Mouse (Mus musculus): ENCODE results near the gene Apoc2. TPM values are rescaled to one million over a fixed set of nuclear protein-coding genes. Genes with fewer than 3 reads are reported as not detected.
A peak's percentile ranks its signal among the peaks of the same experiment; 100 is the strongest.

The Apoc2 gene
- polyA plus RNA-seq, 1 experiment from 2014 or later = 2.4 TPM

- TF ChIP-seq CTCF (IDR thresholded peaks at IDR 0.05; ENCODE audit: low read depth) = peak; percentile 81
- H3K9ac ChIP-seq (ENCODE audit: low read depth, low read length) = no peak overlapping the region
- H3K4me1 ChIP-seq (replicated peaks; ENCODE audit: insufficient read depth, low read length) = peaks cover 8% of the 10 kb centered on the region
- DNase-seq (ENCODE audit: low spot score) (peak; percentile 93), ATAC-seq (replicated peaks; ENCODE audit: low FRiP score, low read depth) (peak; percentile 88)
- H3K4me2 ChIP-seq (ENCODE audit: low read length) = no peak overlapping the region
- H3K27me3 ChIP-seq (ENCODE audit: insufficient read depth, low read length) = no peaks in the 10 kb centered on the region
- WGBS = 29% methylated on average over 22 of the region's 22 CpGs
- H3K36me3 ChIP-seq (ENCODE audit: insufficient read depth, low read length) = 0 out of 2 replicates have a peak, but pooled peaks cover 5% of the 10 kb centered on the region
- no peaks in the 10 kb centered on the region for H3K9me3 ChIP-seq (replicated peaks; ENCODE audit: low read length)
- H3K27ac ChIP-seq = peak overlapping the region; percentile 57
- H3K4me3 ChIP-seq (replicated peaks; ENCODE audit: low read depth, low read length) = no peak overlapping the region
Observed at GRCm38 (mm10) chr7:19701069-19701761, 23.5 kb upstream of the Apoc2 start.

- Histone ChIP-seq H3K9me3 (replicated peaks; ENCODE audit: low read length) (no peaks in the 10 kb centered on the region), H3K27me3 (ENCODE audit: insufficient read depth, low read length) (no peaks in the 10 kb centered on the region), H3K36me3 (ENCODE audit: insufficient read depth, low read length) (0 out of 2 replicates have a peak, but pooled peaks cover 4% of the 10 kb centered on the region), H3K4me3 (replicated peaks; ENCODE audit: low read depth, low read length) (no peak overlapping the region), H3K27ac (peak overlapping the region; percentile 57), H3K4me2 (ENCODE audit: low read length) (no peak overlapping the region), H3K4me1 (replicated peaks; ENCODE audit: insufficient read depth, low read length) (peaks cover 8% of the 10 kb centered on the region), H3K9ac (ENCODE audit: low read depth, low read length) (no peak overlapping the region)
- no peak for TF ChIP-seq CTCF (IDR thresholded peaks at IDR 0.05; ENCODE audit: low read depth)
- WGBS = 61% methylated on average over 12 of the region's 12 CpGs
- peak; percentile 8; the same call in 1 of the 2 replicates for ATAC-seq (replicated peaks; ENCODE audit: low FRiP score, low read depth)
- no peak for DNase-seq (ENCODE audit: low spot score)
Observed at GRCm38 (mm10) chr7:19700299-19701068, 22.7 kb upstream of the Apoc2 start.

- DNase-seq (ENCODE audit: low spot score) = no peak
- no peak overlapping the region for H3K27ac ChIP-seq
- 74% methylated on average over 4 of the region's 4 CpGs for WGBS
Observed at GRCm38 (mm10) chr7:19699827-19700148, 22.0 kb upstream of the Apoc2 start.

GRCm38 (mm10) chr7:19698907-19699826 is 21.4 kb upstream of the Apoc2 start, which contains the start of gene Apoe:
TSS of gene Apoe (minus strand) at chr7:19699188.
- ATAC-seq (replicated peaks; ENCODE audit: low FRiP score, low read depth) (peak; percentile 16; the same call in 1 of the 2 replicates), DNase-seq (ENCODE audit: low spot score) (peak; percentile 51)
- H3K4me3 ChIP-seq (replicated peaks; ENCODE audit: low read depth, low read length) = peak within 1 kb of the TSS; percentile 27
- H3K36me3 ChIP-seq (ENCODE audit: insufficient read depth, low read length) = no peaks in the 10 kb centered on the region
- H3K4me2 ChIP-seq (ENCODE audit: low read length) = peak within 1 kb of the TSS; percentile 67
- WGBS = 4% methylated on average over 20 of the region's 20 CpGs
- no peak for TF ChIP-seq CTCF (IDR thresholded peaks at IDR 0.05; ENCODE audit: low read depth)
- peak within 1 kb of the TSS; percentile 54 for H3K9ac ChIP-seq (ENCODE audit: low read depth, low read length)
- H3K27me3 ChIP-seq (ENCODE audit: insufficient read depth, low read length) = no peaks in the 10 kb centered on the region
- no peaks in the 10 kb centered on the region for H3K9me3 ChIP-seq (replicated peaks; ENCODE audit: low read length)
- H3K4me1 ChIP-seq (replicated peaks; ENCODE audit: insufficient read depth, low read length) = peaks cover 8% of the 10 kb centered on the region
- H3K27ac ChIP-seq = peak within 1 kb of the TSS; percentile 33

More at GRCm38 (mm10) chr7:19699827-19700148, 22.0 kb upstream of the Apoc2 start:
- no peak overlapping the region for H3K9ac ChIP-seq (ENCODE audit: low read depth, low read length)
- no peak overlapping the region for H3K4me3 ChIP-seq (replicated peaks; ENCODE audit: low read depth, low read length)
- H3K36me3 ChIP-seq (ENCODE audit: insufficient read depth, low read length) = 0 out of 2 replicates have a peak, but pooled peaks cover 2% of the 10 kb centered on the region
- H3K9me3 ChIP-seq (replicated peaks; ENCODE audit: low read length) = no peaks in the 10 kb centered on the region
- H3K4me1 ChIP-seq (replicated peaks; ENCODE audit: insufficient read depth, low read length) = peaks cover 8% of the 10 kb centered on the region
- no peak for ATAC-seq (replicated peaks; ENCODE audit: low FRiP score, low read depth)
- no peak for TF ChIP-seq CTCF (IDR thresholded peaks at IDR 0.05; ENCODE audit: low read depth)
- H3K27me3 ChIP-seq (ENCODE audit: insufficient read depth, low read length) = no peaks in the 10 kb centered on the region
- no peak overlapping the region for H3K4me2 ChIP-seq (ENCODE audit: low read length)

- Histone ChIP-seq H3K27ac (peak overlapping the region; percentile 20; the same call in 1 of the 2 replicates), H3K36me3 (ENCODE audit: insufficient read depth, low read length) (no peaks in the 10 kb centered on the region), H3K4me3 (replicated peaks; ENCODE audit: low read depth, low read length) (peak overlapping the region; percentile 27), H3K4me1 (replicated peaks; ENCODE audit: insufficient read depth, low read length) (peaks cover 11% of the 10 kb centered on the region), H3K9me3 (replicated peaks; ENCODE audit: low read length) (no peaks in the 10 kb centered on the region), H3K4me2 (ENCODE audit: low read length) (peak overlapping the region; percentile 67), H3K27me3 (ENCODE audit: insufficient read depth, low read length) (no peaks in the 10 kb centered on the region), H3K9ac (ENCODE audit: low read depth, low read length) (peak overlapping the region; percentile 54)
- ATAC-seq (replicated peaks; ENCODE audit: low FRiP score, low read depth) (no peak), DNase-seq (ENCODE audit: low spot score) (peak; percentile 72)
- peak; percentile 61 for TF ChIP-seq CTCF (IDR thresholded peaks at IDR 0.05; ENCODE audit: low read depth)
- WGBS = 3% methylated on average over 28 of the region's 28 CpGs
Observed at GRCm38 (mm10) chr7:19697949-19698906, 20.5 kb upstream of the Apoc2 start.
